Mouse (Mus musculus): Measurements from ENCODE around the gene Guca2a.

- TF ChIP-seq CTCF (IDR thresholded peaks at IDR 0.05; ENCODE audit: insufficient read depth, low read length) (no peak), POLR2A (IDR thresholded peaks at IDR 0.05; ENCODE audit: borderline replicate concordance, extremely low read depth, low read depth, low read length) (no peak)
Measured at GRCm38 (mm10) chr4:119658731-119659130, 21.2 kb downstream of the Guca2a start, which contains the start of gene Guca2b.

Measured in lung, adult 2 months (tissue).